Mouse (Mus musculus) small intestine, adult 10 weeks (tissue): ENCODE data around the gene 4921524J17Rik. TPM values are rescaled to one million over a fixed set of nuclear protein-coding genes. Genes with fewer than 3 reads are reported as not detected.

Experiments used
- polyA plus RNA-seq: library from polyadenylated mRNA; stranded (reverse); fragments of 350-450 nt; fragmentation: Illumina TruSeq; extraction: RNeasy Lipid Tissue Mini Kit (QIAGEN cat#74804); gene quantifications from one replicate; pipeline ENCODE4 v1.2.3, GENCODE M21; 2014; ENCODE audit warnings: low replicate concordance

The 4921524J17Rik gene
- polyA plus RNA-seq, result 28.9 TPM

GRCm38 (mm10) chr8:85432168-85433016, at the start of gene 4921524J17Rik:
Gene 4921524J17Rik (minus strand): TSS chr8:85432833.

GRCm38 (mm10) chr8:85386205-85386604, 46.4 kb downstream of the 4921524J17Rik start, which contains the start of gene Mylk3:
Gene Mylk3 (minus strand): TSS chr8:85386345.

Other genes with a start within 250 kb of the 4921524J17Rik start
- gene Olfr371, start 206.8 kb downstream of the 4921524J17Rik start, polyA plus RNA-seq, result not detected
- 45.0 TPM for gene Orc6, start 133.2 kb downstream of the 4921524J17Rik start, polyA plus RNA-seq
- gene Vps35, start 133.0 kb downstream of the 4921524J17Rik start, polyA plus RNA-seq, result 304 TPM
- 2.0 TPM for gene Mylk3, start 46.5 kb downstream of the 4921524J17Rik start, polyA plus RNA-seq
- gene Gpt2, start 59.7 kb upstream of the 4921524J17Rik start, polyA plus RNA-seq, result 4.1 TPM
- 304 TPM for gene Dnaja2, start 122.5 kb upstream of the 4921524J17Rik start, polyA plus RNA-seq